Mouse (Mus musculus): Measurements from ENCODE around the gene Pf4. TPM values are rescaled to one million over a fixed set of nuclear protein-coding genes. Genes with fewer than 3 reads are reported as not detected.

Gene Pf4
- polyA plus RNA-seq, 1 experiment from 2014 or later = 27.8 TPM

GRCm38 (mm10) chr5:90807176-90807950 lies 35.1 kb downstream of the Pf4 start:
- Histone ChIP-seq H3K9ac (replicated peaks; ENCODE audit: low read depth, low read length) (no peak overlapping the region), H3K4me3 (replicated peaks; ENCODE audit: low read length) (no peak overlapping the region), H3K9me3 (ENCODE audit: control insufficient read depth, low read length) (no peaks in the 10 kb centered on the region), H3K4me1 (replicated peaks; ENCODE audit: control insufficient read depth, insufficient read depth, low read length) (no peaks in the 10 kb centered on the region), H3K27me3 (replicated peaks; ENCODE audit: control insufficient read depth, insufficient read depth, low read length) (no peaks in the 10 kb centered on the region), H3K36me3 (ENCODE audit: control insufficient read depth, insufficient read depth) (no peaks in the 10 kb centered on the region), H3K4me2 (ENCODE audit: low read length) (no peak overlapping the region), H3K27ac (ENCODE audit: low read length) (no peak overlapping the region)
- WGBS = 90% methylated on average over 3 of the region's 3 CpGs
- ATAC-seq = no peak

DNA sequence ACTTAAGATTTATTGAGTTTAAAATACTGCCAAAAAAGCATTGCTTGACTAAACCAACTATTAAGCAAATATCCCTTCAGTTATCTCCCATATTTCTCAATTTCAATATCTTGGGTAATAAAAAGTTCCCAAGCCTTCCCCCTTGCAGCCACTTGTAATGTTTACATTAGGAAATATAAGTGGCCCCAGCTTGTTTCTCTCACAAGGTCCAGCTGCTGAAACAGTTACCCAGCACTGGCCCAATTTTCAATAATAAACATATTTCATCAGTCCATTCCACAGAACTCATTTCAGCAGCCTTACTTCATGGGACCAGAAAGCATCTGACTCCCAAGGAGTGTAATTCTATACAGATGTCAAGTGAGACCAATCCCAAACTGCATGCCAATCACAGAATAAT lies 47.5 kb downstream of the Pf4 start:
- Histone ChIP-seq H3K4me3 (replicated peaks; ENCODE audit: low read length) (no peak overlapping the region), H3K4me1 (replicated peaks; ENCODE audit: control insufficient read depth, insufficient read depth, low read length) (no peaks in the 10 kb centered on the region), H3K9ac (replicated peaks; ENCODE audit: low read depth, low read length) (no peak overlapping the region), H3K27ac (ENCODE audit: low read length) (no peak overlapping the region), H3K9me3 (ENCODE audit: control insufficient read depth, low read length) (no peaks in the 10 kb centered on the region), H3K36me3 (ENCODE audit: control insufficient read depth, insufficient read depth) (no peaks in the 10 kb centered on the region), H3K27me3 (replicated peaks; ENCODE audit: control insufficient read depth, insufficient read depth, low read length) (no peaks in the 10 kb centered on the region), H3K4me2 (ENCODE audit: low read length) (no peak overlapping the region)
- ATAC-seq = no peak

Small RNA genes within 50 kb of the gene (microRNA-seq; reads per million reads assigned to microRNA genes)
- not detected for gene Gm24322

Other genes starting within 250 kb of the Pf4 start
- not detected in 2 replicates for gene 5830473C10Rik, start 211.3 kb upstream of the Pf4 start, polyA plus RNA-seq (2015; fragmentation: Nextera tagmentation; extraction: Ambion mirVana)
- gene Rassf6, start 131.8 kb upstream of the Pf4 start, polyA plus RNA-seq (2015; fragmentation: Nextera tagmentation; extraction: Ambion mirVana) = 0.86 and 0.92 TPM in 2 replicates
- gene Cxcl5, start 13.1 kb upstream of the Pf4 start, polyA plus RNA-seq (2015; fragmentation: Nextera tagmentation; extraction: Ambion mirVana) = 0.12 and 0.14 TPM in 2 replicates
- 0.79 and 1.4 TPM in 2 replicates for gene Ppbp, start 3.9 kb upstream of the Pf4 start, polyA plus RNA-seq (2015; fragmentation: Nextera tagmentation; extraction: Ambion mirVana)
- gene Cxcl3, start 13.7 kb downstream of the Pf4 start, polyA plus RNA-seq (2015; fragmentation: Nextera tagmentation; extraction: Ambion mirVana) = 0.28 TPM in 1 of 2 replicates, not detected in the other
- not detected in 2 replicates for gene Cxcl15, start 22.1 kb downstream of the Pf4 start, polyA plus RNA-seq (2015; fragmentation: Nextera tagmentation; extraction: Ambion mirVana)
- 0.17 TPM in 1 of 2 replicates, not detected in the other for gene Cxcl1, start 118.8 kb downstream of the Pf4 start, polyA plus RNA-seq (2015; fragmentation: Nextera tagmentation; extraction: Ambion mirVana)
- not detected in 2 replicates for gene Cxcl2, start 131.4 kb downstream of the Pf4 start, polyA plus RNA-seq (2015; fragmentation: Nextera tagmentation; extraction: Ambion mirVana)
- 58.7 and 62.8 TPM in 2 replicates for gene Mthfd2l, start 158.7 kb downstream of the Pf4 start, polyA plus RNA-seq (2015; fragmentation: Nextera tagmentation; extraction: Ambion mirVana)

All from forebrain, embryonic 16.5 days (tissue).